16 mouse cellular contexts compared by ENCODE assay signal in genomic region chr1:131703482-131703881, GRCm38 (mm10). TPM values are rescaled to one million over a fixed set of nuclear protein-coding genes. Genes with fewer than 3 reads are reported as not detected.
"Had no signal": no experiment of that assay in that cellular context is flagged by ENCODE, and none has a peak within 500 bp of the region (broad histone marks: within the 10 kb centered on the region; RNA-seq: fewer than 3 reads in every experiment).

No protein-coding gene starts in this region.

- ATAC-seq: lung, postnatal 0 days had no signal

- H3K4me1 ChIP-seq: limb, embryonic 10.5 days; liver, embryonic 15.5 days; midbrain, embryonic 12.5 days; neural tube, embryonic 12.5 days; stomach, embryonic 15.5 days had no signal

- H3K9ac ChIP-seq: liver, embryonic 15.5 days; midbrain, embryonic 12.5 days; neural tube, embryonic 12.5 days; stomach, embryonic 15.5 days had no signal

- H3K27ac ChIP-seq: limb, embryonic 10.5 days; liver, embryonic 15.5 days; midbrain, embryonic 12.5 days; neural tube, embryonic 12.5 days; stomach, embryonic 15.5 days had no signal

- H3K9me3 ChIP-seq: limb, embryonic 10.5 days; liver, embryonic 15.5 days; midbrain, embryonic 12.5 days; neural tube, embryonic 12.5 days; stomach, embryonic 15.5 days had no signal

- H3K27me3 ChIP-seq: liver, embryonic 15.5 days; midbrain, embryonic 12.5 days; stomach, embryonic 15.5 days had no signal

- DNase-seq: kidney, adult 18-20 months; kidney, postnatal 14 days; lung, adult 2 months; lung, postnatal 36 days; right cerebral cortex, postnatal 4 days; spleen, adult 18-20 months; thymus, postnatal 36 days had no signal

- H3K4me2 ChIP-seq: liver, embryonic 11.5 days; liver, embryonic 15.5 days; midbrain, embryonic 12.5 days; neural tube, embryonic 12.5 days; stomach, embryonic 15.5 days had no signal

- H3K36me3 ChIP-seq: limb, embryonic 10.5 days; liver, embryonic 15.5 days; midbrain, embryonic 12.5 days; neural tube, embryonic 12.5 days; stomach, embryonic 15.5 days had no signal

- H3K4me3 ChIP-seq: limb, embryonic 10.5 days; liver, embryonic 15.5 days; midbrain, embryonic 12.5 days; neural tube, embryonic 12.5 days; stomach, embryonic 15.5 days had no signal

RNA-seq across cellular contexts. Expression of gene Slc26a9, which starts 40.3 kb away (rescaled TPM):
- total RNA-seq: megakaryocyte-erythroid progenitor cell, adult 5-6 weeks; neutrophil, adult 5-6 weeks had no signal
- polyA plus RNA-seq: limb, embryonic 10.5 days; liver, embryonic 11.5 days; liver, embryonic 15.5 days; midbrain, embryonic 12.5 days; neural tube, embryonic 12.5 days had no signal
